Mouse (Mus musculus) leukemia stem cell, adult 10-12 weeks (primary cell): ENCODE results near the gene Aqp9. TPM values are rescaled to one million over a fixed set of nuclear protein-coding genes. Genes with fewer than 3 reads are reported as not detected.

Experiments used
- polyA plus RNA-seq: library from polyadenylated mRNA; stranded (reverse); fragments of >175 nt; gene quantifications from 2 replicates; pipeline ENCODE4 v1.2.3, GENCODE M21; 2012; ENCODE audit warnings: low replicate concordance

Aqp9 gene
- polyA plus RNA-seq = 1.1 and 1.4 TPM in 2 replicates

GRCm38 (mm10) chr9:71168511-71168910, at the start of gene Aqp9:
Gene Aqp9, minus strand, starts transcription at chr9:71168682.

GRCm38 (mm10) chr9:71215248-71216035, 47.0 kb upstream of the Aqp9 start, which contains the start of gene Aldh1a2:
Gene Aldh1a2, plus strand, starts transcription at chr9:71215789.

Other genes starting within 250 kb of the Aqp9 start
- not detected in 2 replicates for gene Lipc, start 216.5 kb downstream of the Aqp9 start, polyA plus RNA-seq
- 0.15 TPM in 1 of 2 replicates, not detected in the other for gene Aldh1a2, start 47.1 kb upstream of the Aqp9 start, polyA plus RNA-seq